In genomic region chr3:39666817-39667216, GRCm38 (mm10) we compare ENCODE assay signal across 25 mouse cellular contexts.
DNase-seq lines count a peak whose midpoint lies in the region; ATAC-seq and TF ChIP-seq lines count a peak whose summit lies in the region.
"Had no signal": no experiment of that assay in that cellular context is flagged by ENCODE, and none has a peak within 500 bp of the region (broad histone marks: within the 10 kb centered on the region; RNA-seq: fewer than 3 reads in every experiment).

No protein-coding gene starts in this region.

- peak overlapping the region; percentile 43; the same call in 1 of the 2 replicates for H3K27ac ChIP-seq in lung, embryonic 14.5 days (ENCODE audit: low read depth)
- H3K27ac ChIP-seq in lung, embryonic 16.5 days (ENCODE audit: low read length): no peak overlapping the region
- H3K27ac ChIP-seq: embryonic facial prominence, embryonic 10.5 days; embryonic facial prominence, embryonic 12.5 days; forebrain, embryonic 13.5 days had no signal

- H3K36me3 ChIP-seq in lung, embryonic 14.5 days (ENCODE audit: insufficient read depth): no peaks in the 10 kb centered on the region
- no peaks in the 10 kb centered on the region for H3K36me3 ChIP-seq in lung, embryonic 16.5 days (ENCODE audit: control insufficient read depth, insufficient read depth, low read length)
- H3K36me3 ChIP-seq: embryonic facial prominence, embryonic 10.5 days; embryonic facial prominence, embryonic 12.5 days; G1E had no signal

- no peak for TF ChIP-seq CTCF in lung, embryonic 14.5 days (IDR thresholded peaks at IDR 0.05; ENCODE audit: low read depth)
- no peak for TF ChIP-seq CTCF in lung, adult 2 months (IDR thresholded peaks at IDR 0.05; ENCODE audit: insufficient read depth, low read length)

- WGBS in lung, embryonic 14.5 days: 30% methylated on average over 3 of the region's 3 CpGs
- WGBS in lung, embryonic 16.5 days: 25% methylated on average over 3 of the region's 3 CpGs
- 36% methylated on average over 3 of the region's 3 CpGs for WGBS in lung, adult 2 months

- no peaks in the 10 kb centered on the region for H3K27me3 ChIP-seq in lung, embryonic 14.5 days (ENCODE audit: insufficient read depth, low read length)
- no peaks in the 10 kb centered on the region for H3K27me3 ChIP-seq in lung, embryonic 16.5 days (ENCODE audit: control insufficient read depth, insufficient read depth, low read depth, low read length)
- H3K27me3 ChIP-seq: CH12.LX; embryonic facial prominence, embryonic 12.5 days; forebrain, embryonic 13.5 days had no signal

- H3K9me3 ChIP-seq in lung, embryonic 14.5 days (ENCODE audit: low read depth, low read length): no peaks in the 10 kb centered on the region
- H3K9me3 ChIP-seq in lung, embryonic 16.5 days (ENCODE audit: control insufficient read depth, low read length): no peaks in the 10 kb centered on the region
- H3K9me3 ChIP-seq: embryonic facial prominence, embryonic 10.5 days; embryonic facial prominence, embryonic 12.5 days; forebrain, embryonic 13.5 days had no signal

- H3K4me3 ChIP-seq in lung, embryonic 14.5 days (ENCODE audit: low read depth, low read length): no peak overlapping the region
- H3K4me3 ChIP-seq in lung, embryonic 16.5 days (ENCODE audit: low read length): no peak overlapping the region
- no peak overlapping the region for H3K4me3 ChIP-seq in lung, adult 2 months (replicated peaks; ENCODE audit: extremely low read depth, low read depth, low read length)
- H3K4me3 ChIP-seq: embryonic facial prominence, embryonic 10.5 days; embryonic facial prominence, embryonic 12.5 days; forebrain, embryonic 13.5 days had no signal

- H3K4me2 ChIP-seq in lung, embryonic 14.5 days: no peak overlapping the region
- H3K4me2 ChIP-seq in lung, embryonic 16.5 days (ENCODE audit: low read depth, low read length): no peak overlapping the region
- H3K4me2 ChIP-seq: embryonic facial prominence, embryonic 12.5 days; forebrain, embryonic 13.5 days had no signal

- no peak overlapping the region for H3K9ac ChIP-seq in lung, embryonic 14.5 days
- no peak overlapping the region for H3K9ac ChIP-seq in lung, embryonic 16.5 days (ENCODE audit: low read length)
- H3K9ac ChIP-seq: embryonic facial prominence, embryonic 12.5 days; forebrain, embryonic 13.5 days had no signal

- TF ChIP-seq POLR2A in lung, adult 2 months (IDR thresholded peaks at IDR 0.05; ENCODE audit: borderline replicate concordance, extremely low read depth, low read depth, low read length): no peak

- H3K4me1 ChIP-seq in lung, embryonic 14.5 days (ENCODE audit: insufficient read depth): no peaks in the 10 kb centered on the region; the same call in 1 of the 2 replicates
- peaks cover 7% of the 10 kb centered on the region for H3K4me1 ChIP-seq in lung, embryonic 16.5 days (replicated peaks; ENCODE audit: control insufficient read depth, insufficient read depth, low read length)
- H3K4me1 ChIP-seq in lung, adult 2 months (ENCODE audit: control insufficient read depth, insufficient read depth, low read length): peaks cover 2% of the 10 kb centered on the region; the same call in 1 of the 2 replicates
- H3K4me1 ChIP-seq: embryonic facial prominence, embryonic 10.5 days; embryonic facial prominence, embryonic 12.5 days; forebrain, embryonic 13.5 days had no signal

- peak; percentile 60; the same call in 1 of the 2 replicates for ATAC-seq in lung, embryonic 14.5 days (ENCODE audit: insufficient read depth)
- peak; percentile 80 for ATAC-seq in lung, embryonic 16.5 days (ENCODE audit: low read depth)
- ATAC-seq: activated CD4-positive, CD25-positive, alpha-beta regulatory T cell, adult 4 months; CD4-positive, CD25-positive, alpha-beta regulatory T cell, adult 4 months; forebrain, embryonic 13.5 days; Patski had no signal

- DNase-seq in kidney, postnatal 10 days: peak; percentile 6
- DNase-seq in kidney, postnatal 25 days: no peak
- DNase-seq in lung, embryonic 14.5 days: peak; percentile 58
- no peak for DNase-seq in lung, postnatal 14 days
- DNase-seq in lung, adult 2 months: no peak
- peak; percentile 45 for DNase-seq in lung, postnatal 10 days
- no peak for DNase-seq in lung, postnatal 36 days
- DNase-seq: adrenal gland, adult 8-10 months; adrenal gland, postnatal 14 days; adrenal gland, postnatal 36 days; B cell, adult 2 months; cerebellum, adult 11-12 months; cerebellum, adult 2 months; cerebellum, adult 9-10 months; cerebellum, postnatal 10 days; cerebellum, postnatal 25 days had no signal

Comparison
In these comparisons a context has a peak if more than half of its experiments do, and no peak if none do; other contexts are left out.
1. DNase-seq: peak in kidney, postnatal 10 days (single experiment), lung, embryonic 14.5 days (single experiment) and lung, postnatal 10 days (single experiment); none in kidney, postnatal 25 days (0 of 2), lung, postnatal 14 days (single experiment), lung, adult 2 months (single experiment) and lung, postnatal 36 days (single experiment).